Mouse (Mus musculus) ES-Bruce4 (cell line): ENCODE data around the gene Actl11. TPM values are rescaled to one million over a fixed set of nuclear protein-coding genes. Genes with fewer than 3 reads are reported as not detected.
A peak's percentile ranks its signal among the peaks of the same experiment; 100 is the strongest.

Source experiments
- H3K27ac ChIP-seq: 2 replicates; pipeline ENCODE4 v1.5.1; 2012; ENCODE audit warnings: low read length, inconsistent platforms; ENCODE audit not compliant: insufficient read depth
- H3K27me3 ChIP-seq: 2 replicates; pipeline ENCODE4 v1.6.1; 2012; ENCODE audit warnings: mild to moderate bottlenecking, low read length, inconsistent platforms; ENCODE audit not compliant: control insufficient read depth, poor library complexity, insufficient read depth, severe bottlenecking
- H3K36me3 ChIP-seq: 2 replicates; pipeline ENCODE4 v1.6.1; 2012; ENCODE audit warnings: inconsistent platforms, mild to moderate bottlenecking, low read length, moderate library complexity; ENCODE audit not compliant: control insufficient read depth, poor library complexity, insufficient read depth, severe bottlenecking
- H3K4me1 ChIP-seq: one replicate; pipeline ENCODE4 v1.8.1; 2011; ENCODE audit warnings: low read length; ENCODE audit not compliant: control insufficient read depth, insufficient read depth
- H3K4me3 ChIP-seq: 2 replicates; pipeline ENCODE4 v1.5.1; 2011; ENCODE audit warnings: low read depth, mild to moderate bottlenecking, low read length
- H3K9ac ChIP-seq: 2 replicates; pipeline ENCODE4 v1.6.1; 2012; ENCODE audit warnings: low read depth, mild to moderate bottlenecking, inconsistent platforms; ENCODE audit not compliant: poor library complexity, severe bottlenecking
- H3K9me3 ChIP-seq: replicated peaks from 2 replicates; pipeline ENCODE4 v1.6.1; 2012; ENCODE audit warnings: mild to moderate bottlenecking, low read length, inconsistent platforms; ENCODE audit not compliant: control insufficient read depth, poor library complexity, insufficient read depth, severe bottlenecking
- CTCF ChIP-seq: IDR thresholded peaks from one replicate; pipeline ENCODE4 v1.8.1; 2011; ENCODE audit warnings: low read depth, low read length
- EP300 ChIP-seq: IDR thresholded peaks from 2 replicates; pipeline ENCODE4 v1.6.1; 2011; ENCODE audit warnings: low read depth, low read length; ENCODE audit not compliant: insufficient read depth
- POLR2A ChIP-seq: IDR thresholded peaks from one replicate; pipeline ENCODE4 v1.8.1; 2011; ENCODE audit warnings: low read length; ENCODE audit not compliant: insufficient read depth
- polyA plus RNA-seq: library from polyadenylated mRNA; stranded (reverse); fragments of >200 nt; gene quantifications from 2 replicates; pipeline ENCODE4 v1.2.4, GENCODE M21; 2011; ENCODE audit warnings: low read depth; ENCODE audit not compliant: missing spikeins, insufficient read depth, insufficient read length

Gene Actl11
- polyA plus RNA-seq = not detected in 2 replicates

- Histone ChIP-seq H3K4me3 (no peak within 1 kb of the TSS), H3K36me3 (no peaks in the 10 kb centered on the region), H3K27ac (no peak within 1 kb of the TSS)
These were observed at the start of gene Actl11 for GRCm38 (mm10) chr9:107928169-107928568. Gene Actl11 (plus strand): TSS chr9:107928469.

GRCm38 (mm10) chr9:107880411-107880810 is 47.9 kb upstream of the Actl11 start:
- TF ChIP-seq CTCF (no peak), EP300 (no peak)
- Histone ChIP-seq H3K4me3 (no peak overlapping the region), H3K4me1 (no peaks in the 10 kb centered on the region), H3K27me3 (no peaks in the 10 kb centered on the region), H3K9ac (no peak overlapping the region), H3K36me3 (no peaks in the 10 kb centered on the region), H3K9me3 (no peaks in the 10 kb centered on the region), H3K27ac (no peak overlapping the region)

More at GRCm38 (mm10) chr9:107928169-107928568, at the start of gene Actl11:
- H3K4me1 ChIP-seq = no peaks in the 10 kb centered on the region
- H3K9me3 ChIP-seq = no peaks in the 10 kb centered on the region
- no peak within 1 kb of the TSS for H3K9ac ChIP-seq
- TF ChIP-seq CTCF = no peak
- H3K27me3 ChIP-seq = no peaks in the 10 kb centered on the region

- Histone ChIP-seq H3K4me3 (peak within 1 kb of the TSS; percentile 73), H3K27me3 (no peaks in the 10 kb centered on the region), H3K9ac (peak within 1 kb of the TSS; percentile 16), H3K36me3 (no peaks in the 10 kb centered on the region), H3K27ac (no peak within 1 kb of the TSS), H3K9me3 (no peaks in the 10 kb centered on the region), H3K4me1 (no peaks in the 10 kb centered on the region)
- TF ChIP-seq POLR2A (no peak), EP300 (no peak), CTCF (no peak)
These were observed 40.4 kb upstream of the Actl11 start, which contains the start of gene Mon1a for GRCm38 (mm10) chr9:107887804-107888266. Gene Mon1a (plus strand): TSS chr9:107888151.

GRCm38 (mm10) chr9:107888267-107888850 is 39.9 kb upstream of the Actl11 start:
- Histone ChIP-seq H3K9ac (peak overlapping the region; percentile 16), H3K4me3 (peak overlapping the region; percentile 73), H3K9me3 (no peaks in the 10 kb centered on the region), H3K4me1 (no peaks in the 10 kb centered on the region), H3K36me3 (no peaks in the 10 kb centered on the region), H3K27ac (no peak overlapping the region), H3K27me3 (no peaks in the 10 kb centered on the region)
- no peak for TF ChIP-seq CTCF

GRCm38 (mm10) chr9:107890260-107890659 is 38.0 kb upstream of the Actl11 start:
- Histone ChIP-seq H3K36me3 (no peaks in the 10 kb centered on the region), H3K9ac (no peak overlapping the region), H3K27ac (no peak overlapping the region), H3K4me1 (no peaks in the 10 kb centered on the region), H3K4me3 (no peak overlapping the region), H3K9me3 (no peaks in the 10 kb centered on the region), H3K27me3 (no peaks in the 10 kb centered on the region)
- no peak for TF ChIP-seq POLR2A
- no peak for TF ChIP-seq CTCF
- no peak for TF ChIP-seq EP300

GRCm38 (mm10) chr9:107891023-107891422 is 37.2 kb upstream of the Actl11 start:
- TF ChIP-seq CTCF (peak; percentile 80), EP300 (no peak), POLR2A (no peak)
- no peaks in the 10 kb centered on the region for H3K36me3 ChIP-seq
- no peaks in the 10 kb centered on the region for H3K27me3 ChIP-seq
- H3K4me1 ChIP-seq = no peaks in the 10 kb centered on the region
- no peak overlapping the region for H3K9ac ChIP-seq
- H3K9me3 ChIP-seq = no peaks in the 10 kb centered on the region
- no peak overlapping the region for H3K4me3 ChIP-seq
- H3K27ac ChIP-seq = no peak overlapping the region
